Mouse (Mus musculus) lung, postnatal 4 days (tissue): ENCODE results near the gene Olfr743.
"Not testable (repeated sequence)": the region's sequence is repeated elsewhere in the genome, so short reads cannot be mapped to it uniquely, and the experiment has no call there.

Source experiments
- DNase-seq, 2 experiments: peaks; one replicate each; pipeline ENCODE4 v3.0.0; 2021

The Olfr743 gene

GRCm38 (mm10) chr14:50521539-50521938 is at the start of gene Olfr743:
Gene Olfr743, plus strand, starts transcription at chr14:50521839.
- no peak for DNase-seq

GRCm38 (mm10) chr14:50472438-50472837 is 49.2 kb upstream of the Olfr743 start, which contains the start of gene Olfr741:
Gene Olfr741, plus strand, starts transcription at chr14:50472738.
- DNase-seq: no peak

- no peak for DNase-seq
Measured at GRCm38 (mm10) chr14:50478406-50478805, 43.2 kb upstream of the Olfr743 start.

DNA sequence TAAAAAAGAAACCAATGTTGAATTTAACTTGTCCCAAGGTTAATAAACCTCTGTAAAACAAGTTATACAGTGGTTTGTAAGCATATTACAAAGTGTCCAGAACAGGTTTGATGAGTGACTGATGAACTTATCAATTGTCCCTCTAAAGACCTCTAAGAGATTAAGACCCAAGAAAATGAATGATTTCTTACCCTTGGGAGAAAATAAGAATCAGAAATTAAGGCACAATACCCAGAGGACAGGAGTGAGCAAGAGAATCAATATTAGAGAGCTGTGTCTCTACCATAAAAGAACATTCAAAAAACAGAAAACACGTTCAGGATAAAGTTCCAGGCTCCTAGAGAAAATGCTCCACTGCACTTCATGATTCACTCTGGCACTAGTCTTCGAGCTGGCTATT is 18.3 kb upstream of the Olfr743 start, which contains the start of gene Olfr742:
TSS of gene Olfr742 (plus strand) at position 301 of the 400 bp plus-strand sequence.
- no peak for DNase-seq

- DNase-seq: no peak
Measured at GRCm38 (mm10) chr14:50552734-50553133, 31.1 kb downstream of the Olfr743 start.

DNA sequence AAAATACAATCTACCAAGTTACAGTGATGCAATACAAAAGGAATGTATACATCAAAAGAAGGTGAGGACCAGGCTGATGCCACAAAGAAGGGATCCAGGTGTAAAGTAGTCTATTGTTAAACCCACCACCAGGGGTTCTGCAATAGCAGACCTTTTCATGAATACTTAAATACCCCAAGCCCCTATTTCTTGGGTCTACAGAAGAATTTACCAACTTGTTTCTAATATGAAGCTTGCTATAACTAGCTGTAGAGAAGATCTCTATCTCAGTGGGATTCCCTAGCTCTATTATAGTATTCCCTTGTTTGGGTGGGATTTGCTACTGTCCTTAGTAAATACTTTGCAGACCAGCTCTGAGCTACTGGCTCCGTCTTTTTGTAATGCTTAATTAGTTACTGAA is 51.4 kb downstream of the Olfr743 start:
- not testable (repeated sequence) for DNase-seq
